Mouse (Mus musculus) WW6 (cell line): ENCODE measurements at regions not wholly inside any gene's neighbourhood (a gene's known extent, or its start where the extent isn't known, plus 50 kb on each side); places are given as distances from the start of the nearest gene placed in this dataset.

Experiments used
- DNase-seq: peaks from one replicate; pipeline ENCODE4 v3.0.0-alpha.2; 2013; ENCODE audit warnings: low read depth, low spot score

- DNase-seq, result no peak
These were observed 149.8 kb downstream of the Satb1 start for GRCm38 (mm10) chr17:51683318-51683717.

GRCm38 (mm10) chr17:51682368-51682767 is 150.7 kb downstream of the Satb1 start:
- no peak for DNase-seq

- no peak for DNase-seq
These were observed 155.6 kb downstream of the Satb1 start for GRCm38 (mm10) chr17:51677451-51677850.

- DNase-seq, result no peak
These were observed 174.7 kb downstream of the Satb1 start for GRCm38 (mm10) chr17:51658408-51658807.

- DNase-seq, result no peak
These were observed 179.2 kb downstream of the Satb1 start for GRCm38 (mm10) chr17:51653881-51654280.

GRCm38 (mm10) chr17:51651880-51652279 is 181.2 kb downstream of the Satb1 start:
- DNase-seq, result no peak

- no peak for DNase-seq
These were observed 183.8 kb downstream of the Satb1 start for GRCm38 (mm10) chr17:51649213-51649815.

GRCm38 (mm10) chr17:51646416-51646815 is 186.7 kb downstream of the Satb1 start:
- DNase-seq, result no peak

GRCm38 (mm10) chr17:51645866-51646265 is 187.2 kb downstream of the Satb1 start:
- no peak for DNase-seq

GRCm38 (mm10) chr17:51642682-51643081 is 190.4 kb downstream of the Satb1 start:
- no peak for DNase-seq

- no peak for DNase-seq
These were observed 197.2 kb downstream of the Satb1 start for GRCm38 (mm10) chr17:51635913-51636312.

GRCm38 (mm10) chr17:51631574-51631973 is 201.5 kb downstream of the Satb1 start:
- no peak for DNase-seq

GRCm38 (mm10) chr17:51620528-51620927 is 212.6 kb downstream of the Satb1 start:
- no peak for DNase-seq

- no peak for DNase-seq
These were observed 247.8 kb downstream of the Satb1 start for GRCm38 (mm10) chr17:51585263-51585662.

GRCm38 (mm10) chr17:51583984-51584880 is 248.9 kb downstream of the Satb1 start:
- DNase-seq, result no peak

- DNase-seq, result no peak
These were observed 249.8 kb downstream of the Satb1 start for GRCm38 (mm10) chr17:51583277-51583676.

- no peak for DNase-seq
These were observed 277.2 kb downstream of the Satb1 start for GRCm38 (mm10) chr17:51555854-51556253.

- no peak for DNase-seq
These were observed 278.6 kb downstream of the Satb1 start for GRCm38 (mm10) chr17:51554446-51554845.

GRCm38 (mm10) chr17:51552277-51553015 is 280.6 kb downstream of the Satb1 start:
- DNase-seq, result no peak

GRCm38 (mm10) chr17:51546999-51547398 is 286.1 kb downstream of the Satb1 start:
- DNase-seq, result no peak

GRCm38 (mm10) chr17:51542544-51542943 is 290.5 kb downstream of the Satb1 start:
- no peak for DNase-seq

GRCm38 (mm10) chr17:51534678-51535077 is 298.4 kb downstream of the Satb1 start:
- no peak for DNase-seq
